Mouse (Mus musculus): ENCODE data around the gene Unc5cl.
"Not testable (repeated sequence)": the region's sequence is repeated elsewhere in the genome, so short reads cannot be mapped to it uniquely, and the experiment has no call there.

The Unc5cl gene

DNA sequence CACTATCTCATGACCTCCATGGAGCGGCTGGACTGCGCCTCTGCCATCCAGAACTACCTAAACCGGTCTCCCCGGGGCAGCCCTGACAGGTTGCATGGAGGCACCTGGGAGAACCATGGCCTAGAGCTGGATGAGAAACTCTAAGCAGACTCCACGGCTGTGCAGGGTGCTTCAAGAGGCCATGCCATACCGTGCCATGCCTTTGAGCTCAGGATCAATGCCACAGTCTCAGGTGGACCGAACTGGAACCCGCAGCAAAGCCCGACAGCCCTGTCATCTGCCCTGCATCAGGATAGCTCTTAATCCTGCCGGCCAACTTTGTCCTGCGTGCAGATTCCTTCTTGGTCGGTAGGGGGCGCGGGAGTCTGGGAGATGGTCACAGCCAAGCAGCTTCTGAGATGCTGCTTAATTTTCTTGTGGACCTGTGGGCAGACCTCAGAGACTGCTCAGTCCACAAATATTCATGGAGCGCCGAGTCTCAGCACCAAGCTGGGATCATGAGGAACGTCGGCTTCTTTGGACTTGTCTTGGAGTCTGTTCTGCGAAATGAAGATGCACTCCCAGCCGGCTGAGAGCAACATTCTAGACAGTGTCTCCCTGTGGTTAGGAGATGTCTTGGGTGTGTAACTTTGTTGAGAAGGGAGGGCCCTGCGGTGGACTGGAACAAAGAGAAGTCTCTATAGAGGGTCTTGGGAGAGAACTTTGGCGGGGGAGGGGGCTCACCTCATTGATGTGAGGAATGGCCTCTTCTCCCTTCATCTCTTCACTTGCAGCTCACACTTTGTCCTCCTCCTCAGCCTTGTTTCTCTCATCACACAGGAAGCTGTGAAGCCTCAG is 12.9 kb downstream of the Unc5cl start:
- DNase-seq (ENCODE audit: inconsistent ontology term), result peak; percentile 78

DNA sequence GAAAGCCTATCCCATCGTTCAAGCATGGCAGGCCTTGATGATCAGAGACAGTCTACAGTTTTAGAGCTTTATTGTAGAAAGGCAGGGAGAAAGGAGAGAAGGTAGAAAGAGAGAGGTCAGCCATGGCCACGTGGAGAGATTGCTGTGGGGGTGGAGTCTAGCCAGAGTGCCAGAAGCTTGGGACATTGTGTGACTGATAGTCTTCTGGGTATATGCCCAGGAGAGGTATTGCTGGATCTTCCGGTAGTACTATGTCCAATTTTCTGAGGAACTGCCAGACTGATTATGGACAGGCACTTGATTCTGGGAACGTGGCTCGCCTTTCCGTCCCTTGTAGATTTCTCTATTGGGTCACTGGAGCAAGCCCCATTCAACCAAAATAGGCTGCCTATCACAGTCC is 19.6 kb downstream of the Unc5cl start:
- not testable (repeated sequence) for DNase-seq (ENCODE audit: inconsistent ontology term)

DNA sequence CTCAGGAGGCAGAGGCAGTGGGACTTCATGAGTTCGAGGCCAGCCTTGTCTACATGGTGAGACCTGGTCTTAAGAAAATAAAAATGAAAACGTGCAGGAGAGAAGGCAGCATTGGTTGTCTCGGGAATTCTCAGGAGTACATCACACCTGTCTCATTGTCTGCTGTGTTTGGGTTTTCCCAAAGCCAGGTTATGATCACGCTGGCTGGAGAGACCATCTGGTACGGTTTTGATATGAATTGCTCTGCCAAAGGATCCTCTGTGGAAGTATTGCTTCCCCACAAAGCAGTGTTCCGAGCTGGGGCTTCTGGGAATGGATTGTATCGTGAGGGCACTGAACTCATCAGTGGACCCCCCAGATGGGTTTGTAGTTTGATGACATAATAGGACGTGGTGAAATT is 20.7 kb downstream of the Unc5cl start:
- DNase-seq (ENCODE audit: inconsistent ontology term), result no peak

DNA sequence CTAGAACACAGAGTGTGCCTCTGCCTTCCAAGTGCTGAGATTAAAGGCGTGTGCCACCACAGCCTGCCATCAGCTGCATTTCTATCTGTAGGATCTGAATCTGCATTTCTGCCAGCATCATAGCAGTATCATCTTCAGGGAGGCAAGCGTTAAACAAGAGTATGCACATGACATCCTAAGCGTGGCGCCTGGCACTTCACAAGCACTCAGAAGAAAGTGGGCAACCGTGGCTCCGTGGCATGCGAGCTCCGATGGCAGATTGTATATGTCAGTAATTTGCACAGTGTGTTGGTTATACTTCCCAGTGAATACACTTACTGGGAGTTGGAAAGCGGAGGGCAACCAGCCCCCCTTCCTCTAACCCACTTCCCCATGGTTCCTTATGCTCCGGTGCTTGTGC is 25.3 kb downstream of the Unc5cl start:
- no peak for DNase-seq (ENCODE audit: inconsistent ontology term)

DNA sequence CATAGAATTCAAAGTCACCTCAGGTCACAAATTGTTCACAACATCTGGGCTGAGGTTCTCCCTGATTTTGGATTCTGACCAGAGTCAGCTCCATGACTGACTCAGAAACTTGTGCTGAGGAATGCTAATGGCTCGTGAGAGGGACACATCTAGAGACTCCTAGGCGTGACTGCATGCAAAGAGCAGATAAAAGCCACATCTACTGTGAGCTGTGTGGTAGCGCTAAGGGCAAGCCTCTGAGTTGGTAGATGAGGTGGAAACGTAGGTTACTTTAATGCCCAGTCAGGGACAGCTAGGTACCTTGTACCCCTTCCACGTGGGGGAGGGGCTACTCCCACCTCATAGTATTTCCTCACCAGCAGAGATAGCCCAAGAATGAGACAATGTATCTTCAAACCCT is 29.1 kb downstream of the Unc5cl start:
- DNase-seq (ENCODE audit: inconsistent ontology term), result no peak

DNA sequence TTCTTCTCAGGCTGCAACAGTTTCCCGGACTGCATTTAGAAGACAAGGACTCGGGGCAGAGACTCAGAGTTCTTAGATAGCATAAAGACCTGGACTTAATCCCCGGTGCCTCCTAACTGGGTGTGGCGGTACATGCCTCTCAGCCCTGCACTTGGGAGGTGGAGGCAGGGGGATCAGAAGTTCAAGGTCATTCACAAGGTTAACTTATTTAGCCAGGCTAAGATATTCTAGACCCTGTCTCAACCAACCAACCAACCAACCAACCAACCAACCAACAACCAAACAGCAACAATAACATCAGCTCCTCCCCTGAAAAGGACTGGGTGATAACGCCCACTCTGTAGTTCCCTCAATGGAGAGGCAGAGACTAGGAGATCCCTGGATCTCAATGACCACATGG is 29.5 kb downstream of the Unc5cl start:
- DNase-seq (ENCODE audit: inconsistent ontology term), result no peak

DNA sequence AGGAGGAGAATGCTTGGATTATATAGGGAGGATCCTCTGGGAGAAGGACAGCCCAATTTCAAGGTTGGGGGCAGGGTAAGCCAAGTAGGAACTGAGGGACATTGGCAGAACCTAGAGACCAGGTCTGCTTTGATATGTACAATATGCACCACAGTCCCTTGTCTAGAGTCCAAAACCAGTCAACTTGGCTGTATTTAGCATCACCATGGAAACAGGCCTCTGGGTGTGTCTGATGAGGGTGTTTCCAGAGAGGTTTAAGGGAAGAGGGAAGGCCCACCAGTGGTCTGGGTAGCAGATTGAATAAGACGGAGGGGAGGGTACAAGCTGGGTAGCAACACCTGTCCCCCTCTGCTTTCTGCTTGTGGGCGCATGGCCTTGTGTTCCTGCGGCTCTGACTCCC is 34.8 kb downstream of the Unc5cl start:
- no peak for DNase-seq (ENCODE audit: inconsistent ontology term)

DNA sequence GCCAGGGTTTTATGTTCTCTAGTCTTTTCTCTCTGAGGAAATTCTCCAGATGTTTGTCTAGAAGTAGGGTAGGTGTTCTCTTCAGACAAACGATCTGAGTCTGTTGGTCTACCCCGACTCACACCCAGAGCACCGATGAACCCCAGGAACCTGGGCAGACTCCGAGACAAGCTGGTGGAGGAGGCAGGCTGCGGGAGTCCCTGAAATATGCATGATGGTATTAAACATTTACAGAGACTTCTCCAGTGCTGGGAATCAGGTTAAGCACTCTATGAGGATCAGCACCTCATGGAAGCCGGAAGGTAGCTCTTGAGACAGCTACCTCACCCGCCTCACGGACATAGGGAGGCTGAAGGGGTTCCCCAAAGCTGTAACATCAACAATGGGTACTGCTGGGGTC is 37.9 kb downstream of the Unc5cl start:
- DNase-seq (ENCODE audit: inconsistent ontology term), result no peak

DNA sequence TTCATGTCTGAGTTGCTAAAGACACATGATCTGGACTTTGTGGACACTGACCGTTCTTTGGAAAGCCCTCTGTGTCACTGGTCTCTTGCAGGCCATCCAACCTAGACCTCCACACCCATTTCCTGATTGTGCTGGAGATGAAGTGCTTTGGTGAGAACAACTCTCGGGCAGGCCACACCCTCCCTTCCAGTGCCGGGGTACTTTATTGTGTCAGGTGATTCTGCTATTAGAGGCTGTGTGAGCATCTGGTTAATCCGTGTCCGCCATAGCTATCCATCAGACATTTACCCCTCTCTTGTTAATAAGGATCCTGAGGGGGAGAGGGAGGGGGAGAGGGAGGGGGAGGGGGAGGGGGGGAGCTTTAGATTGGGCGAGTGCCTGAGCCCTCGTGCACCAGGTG is 38.9 kb downstream of the Unc5cl start:
- DNase-seq (ENCODE audit: inconsistent ontology term), result no peak

DNA sequence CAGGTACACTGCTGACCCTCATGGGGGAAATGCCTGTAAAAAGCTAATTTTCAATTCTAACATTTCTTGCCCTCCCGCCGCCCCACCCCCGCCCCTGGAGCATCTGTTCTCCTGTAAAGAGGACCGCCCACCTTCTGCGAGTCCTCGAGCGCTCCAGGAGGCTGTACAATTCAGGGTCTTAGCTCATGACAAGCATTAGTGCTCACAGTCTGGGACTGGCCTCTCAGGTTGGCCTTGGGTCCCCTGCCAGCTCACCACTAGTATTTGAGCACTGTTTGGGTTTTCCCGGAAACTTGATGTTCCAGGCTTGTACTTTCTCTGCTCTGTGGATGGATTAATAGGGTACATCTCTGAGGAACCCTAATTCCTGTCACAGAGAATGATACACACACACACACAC is 39.3 kb downstream of the Unc5cl start:
- no peak for DNase-seq (ENCODE audit: inconsistent ontology term)

DNA sequence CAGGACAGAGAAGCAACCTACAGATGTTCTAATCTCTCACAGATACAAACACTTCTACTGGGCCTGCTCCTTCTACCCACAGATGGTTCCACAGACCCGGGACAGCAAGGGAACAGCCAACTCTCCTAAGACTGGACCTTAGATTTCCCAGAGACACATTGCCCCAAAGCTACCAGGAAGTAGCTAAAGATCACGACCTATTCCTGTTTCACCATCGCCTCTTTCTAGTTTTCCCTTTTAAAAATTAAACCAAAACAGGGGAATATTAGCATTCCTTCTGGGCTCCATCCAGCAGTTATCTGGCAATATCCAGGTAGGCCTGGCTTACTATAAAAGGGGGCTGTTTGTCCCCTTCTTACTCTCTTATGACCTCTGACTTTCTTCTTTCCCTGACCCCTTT is 43.3 kb downstream of the Unc5cl start:
- DNase-seq (ENCODE audit: inconsistent ontology term), result no peak

DNA sequence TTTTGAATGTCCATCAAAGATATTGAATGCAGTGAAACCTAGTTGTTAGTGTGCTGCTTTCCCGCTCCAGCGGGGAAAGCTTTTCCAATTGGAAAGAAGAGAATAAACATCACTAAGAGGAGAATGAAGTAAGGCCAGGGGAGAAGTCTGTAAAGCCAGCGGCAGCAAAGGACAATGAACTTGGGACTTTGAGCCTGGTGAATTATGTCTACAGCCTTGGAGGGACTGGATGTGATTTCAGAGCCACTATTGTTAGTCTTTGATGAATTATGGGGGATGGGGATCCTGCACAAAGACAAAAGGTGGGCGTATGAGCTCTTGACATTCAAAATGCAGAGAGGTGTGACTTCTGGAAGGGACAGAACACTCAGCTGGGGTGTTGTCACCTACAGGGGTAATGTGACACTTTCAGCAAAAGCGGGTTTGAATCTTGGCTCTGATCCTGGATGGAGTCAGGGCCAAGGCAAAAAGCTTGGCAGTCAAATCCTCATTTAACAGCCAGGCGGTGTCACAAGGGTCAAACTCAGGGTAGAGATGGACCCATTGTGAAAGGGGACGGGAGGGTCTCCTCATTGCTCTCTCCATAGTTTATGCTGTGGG is 46.2 kb downstream of the Unc5cl start:
- no peak for DNase-seq (ENCODE audit: inconsistent ontology term)

DNA sequence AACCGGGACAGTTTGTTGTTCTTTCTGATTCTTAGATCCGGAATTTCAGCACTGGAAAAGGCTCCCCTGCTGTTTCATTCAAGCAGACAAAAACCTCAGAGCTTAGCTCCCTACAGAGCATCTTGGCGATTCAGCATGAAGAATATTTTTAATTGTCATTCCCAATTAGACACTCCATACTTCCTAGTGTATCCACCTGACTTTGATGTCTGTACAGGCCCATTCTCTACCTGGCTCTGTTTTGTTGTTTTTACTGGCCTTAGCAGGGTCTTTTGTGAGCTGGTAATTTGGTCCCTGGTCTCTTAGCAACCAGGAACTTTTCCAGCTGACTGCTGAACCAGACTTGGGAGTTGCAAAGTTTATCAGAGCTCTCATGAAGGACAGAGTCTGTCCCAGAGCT is 50.3 kb downstream of the Unc5cl start:
- peak; percentile 56 for DNase-seq (ENCODE audit: inconsistent ontology term)

DNA sequence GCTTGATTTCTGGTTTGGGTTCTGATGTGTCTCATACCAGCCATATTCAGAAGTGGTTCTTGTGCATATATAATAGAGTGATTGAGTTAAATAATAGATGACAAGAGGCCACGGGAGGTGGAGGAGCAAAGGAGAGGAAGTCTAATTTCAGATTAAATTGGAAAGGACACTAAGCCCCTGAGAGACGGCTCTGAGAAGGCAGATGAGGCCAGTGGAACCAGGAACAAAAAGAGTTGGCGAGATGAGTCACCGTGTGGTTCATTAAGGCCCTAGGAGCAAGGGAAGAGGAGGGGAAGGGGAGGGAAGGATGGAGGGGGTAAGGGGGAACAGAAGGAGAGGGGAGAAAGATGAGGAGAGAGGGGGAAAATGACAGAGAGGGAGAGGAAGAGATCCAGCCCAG is 52.3 kb downstream of the Unc5cl start:
- DNase-seq (ENCODE audit: inconsistent ontology term), result peak; percentile 62

DNA sequence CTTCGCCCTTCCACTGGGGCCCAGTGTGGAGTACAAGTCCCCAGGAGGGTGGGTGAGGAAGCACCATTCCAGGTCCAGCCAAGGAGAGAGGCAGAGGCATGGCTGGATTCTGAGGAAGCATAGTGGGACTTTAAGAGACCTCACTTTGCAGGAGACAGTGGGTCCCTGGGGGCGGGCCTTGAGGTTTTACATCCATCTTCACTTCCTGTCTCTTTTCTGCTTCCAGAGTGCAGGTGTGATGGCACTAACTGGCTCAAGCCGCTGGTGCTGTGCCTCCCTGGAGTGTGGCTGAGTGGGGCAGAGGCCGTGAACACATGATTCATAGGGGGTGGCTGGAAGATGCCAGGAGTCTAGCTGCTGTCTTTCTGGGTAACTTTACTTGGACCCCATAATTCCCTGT is 54.9 kb downstream of the Unc5cl start:
- no peak for DNase-seq (ENCODE audit: inconsistent ontology term)

DNA sequence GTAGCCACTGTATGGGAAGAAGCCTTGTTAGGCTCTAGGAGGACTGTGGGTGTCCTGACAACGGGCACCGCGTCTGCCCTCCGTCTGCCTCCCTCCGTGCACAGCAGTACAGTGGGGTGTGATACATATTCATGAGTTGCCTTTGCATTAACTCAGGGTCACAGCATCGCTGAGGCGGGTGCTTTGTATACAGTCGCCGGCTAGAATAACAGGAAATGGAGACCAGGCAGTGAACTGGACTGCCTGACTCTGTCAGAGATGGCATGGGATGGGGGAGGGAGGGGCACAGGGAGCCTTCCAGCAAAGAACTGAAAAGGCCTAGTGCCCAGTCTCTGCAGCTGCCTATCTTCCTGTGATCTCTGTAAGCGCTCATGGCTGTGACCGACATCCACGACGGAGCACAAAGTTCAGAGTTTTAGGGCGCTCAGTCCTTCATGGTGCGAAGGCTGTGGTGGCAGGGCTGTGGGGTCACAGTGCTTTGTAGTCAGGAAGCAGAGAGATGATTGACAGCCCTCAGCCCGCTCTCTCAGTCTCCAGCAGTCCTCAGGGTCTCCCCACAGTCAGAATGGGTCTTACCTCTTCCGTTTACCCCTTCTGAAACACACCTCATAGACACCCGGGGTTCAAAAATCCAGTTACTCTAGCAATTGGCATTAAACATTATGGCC is 58.0 kb downstream of the Unc5cl start:
- no peak for DNase-seq (ENCODE audit: inconsistent ontology term)

DNA sequence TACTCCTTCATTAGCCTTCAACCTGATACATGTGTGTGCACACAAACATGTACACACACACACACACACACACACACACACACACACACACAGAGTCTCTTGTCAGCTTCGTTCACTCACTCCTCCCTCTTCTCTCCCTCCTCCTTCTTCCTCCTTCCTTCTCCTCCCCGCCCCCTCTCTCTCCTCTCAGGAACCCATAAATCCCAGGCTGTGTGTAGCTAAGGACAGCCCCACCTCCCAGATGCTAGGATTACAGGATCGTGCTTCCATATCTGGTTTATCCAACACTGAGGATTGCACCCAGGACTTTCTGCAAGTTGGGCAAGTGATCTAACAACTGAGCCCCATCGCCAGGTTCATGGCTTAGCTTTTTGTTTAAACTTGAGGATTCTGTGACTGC is 59.9 kb downstream of the Unc5cl start:
- DNase-seq (ENCODE audit: inconsistent ontology term), result no peak

DNA sequence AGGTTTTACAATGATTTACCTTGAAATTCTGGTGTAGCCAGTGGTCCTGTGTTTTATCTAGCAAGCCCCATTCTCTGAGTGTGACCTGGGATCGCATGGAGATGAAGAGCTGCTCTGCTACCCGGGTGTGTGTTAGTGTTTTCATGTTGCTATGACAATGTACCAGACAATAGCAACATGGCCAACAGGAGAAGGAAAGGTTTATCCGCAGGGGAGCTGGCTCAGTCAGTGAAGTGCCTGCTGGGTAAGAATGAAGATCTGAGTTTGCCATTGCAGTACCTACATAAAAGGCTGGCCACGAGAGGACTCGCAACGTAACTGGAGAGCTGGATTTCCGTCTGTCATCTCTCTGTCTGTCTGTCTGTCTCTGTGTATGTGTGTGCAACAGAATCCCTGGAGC is 64.3 kb downstream of the Unc5cl start:
- no peak for DNase-seq (ENCODE audit: inconsistent ontology term)

DNA sequence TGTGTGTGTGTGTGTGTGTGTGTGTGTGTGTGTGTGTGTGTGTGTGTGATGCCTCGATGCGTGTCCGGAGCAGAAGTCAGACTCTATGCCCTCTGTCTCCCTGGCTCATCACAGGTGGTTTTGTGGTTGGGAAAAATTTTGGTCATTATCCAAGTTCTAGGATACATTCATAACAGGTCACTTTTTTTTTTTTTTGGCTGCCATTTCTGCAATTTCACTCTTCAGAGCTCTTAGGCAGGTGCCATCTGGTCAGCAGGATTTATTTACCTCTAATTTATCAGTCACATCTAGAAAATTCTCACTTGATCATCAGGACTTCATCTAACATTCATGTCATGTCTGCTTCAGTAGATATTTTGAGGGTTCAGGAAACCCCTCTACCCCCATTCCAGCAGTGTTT is 65.7 kb downstream of the Unc5cl start:
- no peak for DNase-seq (ENCODE audit: inconsistent ontology term)

DNA sequence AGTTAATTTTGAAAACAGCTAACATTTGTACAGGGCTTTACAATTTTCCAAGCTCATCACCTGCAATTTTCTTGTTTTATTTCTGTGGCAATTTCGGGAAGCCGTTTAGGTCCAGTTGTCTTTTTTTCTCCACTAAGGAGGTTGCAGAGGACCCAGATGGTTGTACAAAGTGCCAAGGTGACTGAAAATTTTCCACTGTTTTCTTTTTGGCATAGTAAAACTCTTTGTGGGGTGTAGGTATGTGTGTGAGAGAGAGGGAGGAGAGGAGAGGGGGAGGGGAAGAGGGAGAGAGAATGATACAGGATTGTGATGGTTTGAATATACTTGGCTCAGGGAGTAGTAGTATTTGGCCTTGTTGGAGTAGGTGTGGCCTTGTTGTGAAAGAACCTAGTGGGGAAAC is 68.4 kb downstream of the Unc5cl start:
- DNase-seq (ENCODE audit: inconsistent ontology term), result no peak

DNA sequence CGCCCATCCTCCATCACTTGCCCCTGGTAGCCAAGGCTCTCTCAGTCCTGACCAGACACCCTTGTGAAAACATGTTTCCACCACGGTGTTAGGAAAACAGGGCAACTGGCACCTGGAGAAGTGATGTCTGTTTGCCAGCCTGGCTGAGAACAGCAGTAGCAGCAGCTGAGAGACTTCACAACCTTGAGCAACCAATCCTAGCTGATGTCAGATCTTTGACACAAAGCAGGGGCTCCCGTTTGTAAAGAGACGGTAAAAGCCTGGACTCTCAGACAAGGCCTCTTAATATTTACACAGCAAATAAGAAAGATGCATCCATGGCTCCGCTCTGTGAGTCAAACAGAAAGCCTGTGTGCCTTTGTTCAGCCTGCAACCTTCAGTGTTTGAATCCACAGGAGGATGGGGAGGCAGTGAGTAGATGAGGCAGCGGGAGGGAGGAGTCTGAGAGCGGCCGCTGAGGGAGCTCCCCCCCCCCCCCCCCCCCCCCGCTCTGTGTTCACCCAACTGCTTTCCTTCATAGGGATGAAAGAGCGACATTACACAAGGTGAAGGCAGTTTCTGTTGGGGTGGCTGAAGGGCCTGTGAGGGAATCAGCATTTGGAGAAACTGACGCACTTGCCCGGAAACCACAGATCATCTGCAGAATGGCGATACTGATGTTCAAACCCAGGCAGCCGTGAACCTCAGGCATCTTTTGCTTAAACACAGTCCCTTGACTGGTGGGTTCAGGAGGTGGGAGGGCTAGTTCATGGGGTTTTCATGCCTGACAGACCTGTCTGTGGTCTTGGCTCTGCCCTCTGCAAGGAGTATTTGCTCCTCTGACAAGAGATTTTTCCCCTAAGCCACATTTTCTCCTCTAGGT is 79.4 kb downstream of the Unc5cl start:
- no peak for DNase-seq (ENCODE audit: inconsistent ontology term)

DNA sequence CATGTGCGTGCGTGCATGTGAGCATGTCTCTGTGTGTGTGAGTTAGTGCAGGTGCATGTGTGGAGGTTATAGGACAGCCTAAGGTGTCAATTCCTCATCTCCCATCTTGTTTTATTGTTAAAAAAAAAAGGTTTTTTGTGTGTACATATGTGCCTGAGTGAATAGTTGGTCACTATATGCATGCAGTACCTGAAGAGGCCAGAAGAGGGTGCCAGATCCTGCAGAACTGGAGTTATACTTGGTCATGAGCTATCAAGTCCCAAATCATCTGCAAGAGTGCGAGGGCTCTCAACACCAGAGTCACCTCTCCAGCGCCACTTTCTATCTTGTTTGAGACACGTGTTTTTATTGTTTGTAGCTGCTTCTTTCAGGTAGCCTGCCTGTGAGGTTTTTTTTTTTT is 83.6 kb downstream of the Unc5cl start:
- no peak for DNase-seq (ENCODE audit: inconsistent ontology term)
